Mouse (Mus musculus): ENCODE data around the gene Dhrs7. TPM values are rescaled to one million over a fixed set of nuclear protein-coding genes. Genes with fewer than 3 reads are reported as not detected.
A peak's percentile ranks its signal among the peaks of the same experiment; 100 is the strongest.

Gene Dhrs7
- polyA plus RNA-seq, 1 experiment from 2014 or later = 47.2 TPM

- no peak overlapping the region for H3K9ac ChIP-seq
- 60% methylated on average over 8 of the region's 8 CpGs for WGBS
- H3K4me3 ChIP-seq (replicated peaks) = no peak overlapping the region
- ATAC-seq (ENCODE audit: insufficient number of reproducible peaks, low FRiP score, low TSS enrichment, low read depth) = no peak
- H3K9me3 ChIP-seq (replicated peaks) = no peaks in the 10 kb centered on the region
- no peaks in the 10 kb centered on the region for H3K4me1 ChIP-seq
- no peak overlapping the region for H3K4me2 ChIP-seq (replicated peaks)
- no peak overlapping the region for H3K27ac ChIP-seq (replicated peaks)
- no peaks in the 10 kb centered on the region for H3K27me3 ChIP-seq
- H3K36me3 ChIP-seq = no peaks in the 10 kb centered on the region
These were observed 18.0 kb upstream of the Dhrs7 start for GRCm38 (mm10) chr12:72682511-72683282.

- H3K27me3 ChIP-seq = no peaks in the 10 kb centered on the region
- no peaks in the 10 kb centered on the region for H3K36me3 ChIP-seq
- no peak overlapping the region for H3K9ac ChIP-seq
- WGBS = 84% methylated on average over 1 of the region's 1 CpGs
- H3K4me2 ChIP-seq (replicated peaks) = no peak overlapping the region
- no peak overlapping the region for H3K4me3 ChIP-seq (replicated peaks)
- H3K9me3 ChIP-seq (replicated peaks) = no peaks in the 10 kb centered on the region
- no peaks in the 10 kb centered on the region for H3K4me1 ChIP-seq
- no peak overlapping the region for H3K27ac ChIP-seq (replicated peaks)
- ATAC-seq (ENCODE audit: insufficient number of reproducible peaks, low FRiP score, low TSS enrichment, low read depth) = no peak
These were observed 17.2 kb upstream of the Dhrs7 start for GRCm38 (mm10) chr12:72681919-72682318.

- WGBS = 64% methylated on average over 3 of the region's 3 CpGs
- no peak overlapping the region for H3K4me3 ChIP-seq (replicated peaks)
- H3K9ac ChIP-seq = no peak overlapping the region
- H3K4me2 ChIP-seq (replicated peaks) = no peak overlapping the region
- no peak for ATAC-seq (ENCODE audit: insufficient number of reproducible peaks, low FRiP score, low TSS enrichment, low read depth)
- no peaks in the 10 kb centered on the region for H3K27me3 ChIP-seq
- H3K9me3 ChIP-seq (replicated peaks) = no peaks in the 10 kb centered on the region
- no peak overlapping the region for H3K27ac ChIP-seq (replicated peaks)
- no peaks in the 10 kb centered on the region for H3K36me3 ChIP-seq
- peaks cover 2% of the 10 kb centered on the region; the same call in 1 of the 2 replicates for H3K4me1 ChIP-seq
These were observed 14.9 kb upstream of the Dhrs7 start for GRCm38 (mm10) chr12:72679635-72680034.

GRCm38 (mm10) chr12:72674820-72675219 is 10.1 kb upstream of the Dhrs7 start:
- H3K9me3 ChIP-seq (replicated peaks) = no peaks in the 10 kb centered on the region
- 58% methylated on average over 2 of the region's 2 CpGs for WGBS
- ATAC-seq (ENCODE audit: insufficient number of reproducible peaks, low FRiP score, low TSS enrichment, low read depth) = no peak

GRCm38 (mm10) chr12:72674079-72674797 is 9.5 kb upstream of the Dhrs7 start:
- Histone ChIP-seq H3K27me3 (no peaks in the 10 kb centered on the region), H3K9me3 (replicated peaks) (no peaks in the 10 kb centered on the region), H3K4me3 (replicated peaks) (no peak overlapping the region), H3K9ac (no peak overlapping the region), H3K27ac (replicated peaks) (no peak overlapping the region), H3K36me3 (no peaks in the 10 kb centered on the region), H3K4me1 (peaks cover 8% of the 10 kb centered on the region; the same call in 1 of the 2 replicates), H3K4me2 (replicated peaks) (no peak overlapping the region)
- WGBS = 60% methylated on average over 7 of the region's 7 CpGs
- ATAC-seq (ENCODE audit: insufficient number of reproducible peaks, low FRiP score, low TSS enrichment, low read depth) = peak; percentile 39; the same call in 1 of the 2 replicates

More at GRCm38 (mm10) chr12:72674820-72675219, 10.1 kb upstream of the Dhrs7 start:
- H3K4me3 ChIP-seq (replicated peaks) = no peak overlapping the region
- no peaks in the 10 kb centered on the region for H3K27me3 ChIP-seq
- H3K36me3 ChIP-seq = no peaks in the 10 kb centered on the region
- H3K27ac ChIP-seq (replicated peaks) = no peak overlapping the region
- no peak overlapping the region for H3K4me2 ChIP-seq (replicated peaks)
- H3K4me1 ChIP-seq = peaks cover 8% of the 10 kb centered on the region; the same call in 1 of the 2 replicates
- no peak overlapping the region for H3K9ac ChIP-seq

- H3K9me3 ChIP-seq (replicated peaks) = no peaks in the 10 kb centered on the region
- no peaks in the 10 kb centered on the region for H3K36me3 ChIP-seq
- H3K4me1 ChIP-seq = peaks cover 8% of the 10 kb centered on the region; the same call in 1 of the 2 replicates
- H3K9ac ChIP-seq = no peak overlapping the region
- H3K4me2 ChIP-seq (replicated peaks) = no peak overlapping the region
- H3K4me3 ChIP-seq (replicated peaks) = no peak overlapping the region
- no peak overlapping the region for H3K27ac ChIP-seq (replicated peaks)
- no peak for ATAC-seq (ENCODE audit: insufficient number of reproducible peaks, low FRiP score, low TSS enrichment, low read depth)
- 84% methylated on average over 6 of the region's 6 CpGs for WGBS
- no peaks in the 10 kb centered on the region for H3K27me3 ChIP-seq
These were observed 6.9 kb upstream of the Dhrs7 start for GRCm38 (mm10) chr12:72671516-72672135.

- Histone ChIP-seq H3K4me1 (peaks cover 8% of the 10 kb centered on the region; the same call in 1 of the 2 replicates), H3K4me3 (replicated peaks) (no peak overlapping the region), H3K36me3 (no peaks in the 10 kb centered on the region), H3K4me2 (replicated peaks) (no peak overlapping the region), H3K9me3 (replicated peaks) (no peaks in the 10 kb centered on the region), H3K9ac (no peak overlapping the region), H3K27me3 (no peaks in the 10 kb centered on the region), H3K27ac (replicated peaks) (no peak overlapping the region)
- ATAC-seq (ENCODE audit: insufficient number of reproducible peaks, low FRiP score, low TSS enrichment, low read depth) = no peak
- 77% methylated on average over 8 of the region's 8 CpGs for WGBS
These were observed 6.2 kb upstream of the Dhrs7 start for GRCm38 (mm10) chr12:72670921-72671320.

- Histone ChIP-seq H3K4me3 (replicated peaks) (no peak overlapping the region), H3K27ac (replicated peaks) (no peak overlapping the region), H3K4me2 (replicated peaks) (no peak overlapping the region), H3K27me3 (no peaks in the 10 kb centered on the region), H3K4me1 (peaks cover 4% of the 10 kb centered on the region), H3K9me3 (replicated peaks) (no peaks in the 10 kb centered on the region), H3K9ac (no peak overlapping the region), H3K36me3 (no peaks in the 10 kb centered on the region)
- ATAC-seq (ENCODE audit: insufficient number of reproducible peaks, low FRiP score, low TSS enrichment, low read depth) = no peak
- 52% methylated on average over 10 of the region's 10 CpGs for WGBS
These were observed 3.3 kb upstream of the Dhrs7 start for GRCm38 (mm10) chr12:72667868-72668469.

GRCm38 (mm10) chr12:72666015-72666414 is 1.3 kb upstream of the Dhrs7 start:
- WGBS = 76% methylated on average over 5 of the region's 5 CpGs
- Histone ChIP-seq H3K9me3 (replicated peaks) (no peaks in the 10 kb centered on the region), H3K27me3 (no peaks in the 10 kb centered on the region), H3K4me2 (replicated peaks) (no peak overlapping the region), H3K4me3 (replicated peaks) (no peak overlapping the region), H3K27ac (replicated peaks) (no peak overlapping the region), H3K9ac (no peak overlapping the region), H3K4me1 (peaks cover 4% of the 10 kb centered on the region), H3K36me3 (no peaks in the 10 kb centered on the region)
- no peak for ATAC-seq (ENCODE audit: insufficient number of reproducible peaks, low FRiP score, low TSS enrichment, low read depth)

- 3% methylated on average over 28 of the region's 28 CpGs for WGBS
- H3K9me3 ChIP-seq (replicated peaks) = no peaks in the 10 kb centered on the region
- no peaks in the 10 kb centered on the region for H3K36me3 ChIP-seq
- peak; percentile 31; the same call in 1 of the 2 replicates for ATAC-seq (ENCODE audit: insufficient number of reproducible peaks, low FRiP score, low TSS enrichment, low read depth)
- H3K27ac ChIP-seq (replicated peaks) = peak overlapping the region; percentile 81
- peak overlapping the region; percentile 37 for H3K9ac ChIP-seq
- peak overlapping the region; percentile 78 for H3K4me2 ChIP-seq (replicated peaks)
- no peaks in the 10 kb centered on the region for H3K27me3 ChIP-seq
- H3K4me3 ChIP-seq (replicated peaks) = peak overlapping the region; percentile 51
- H3K4me1 ChIP-seq = peaks cover 4% of the 10 kb centered on the region
These were observed 532 bp downstream of the Dhrs7 start for GRCm38 (mm10) chr12:72664020-72664734.
